Mouse (Mus musculus) heart, postnatal 0 days (tissue): ENCODE measurements around the gene Rundc1.

ENCODE experiments used
- CTCF ChIP-seq: IDR thresholded peaks from 2 replicates; pipeline ENCODE4 v1.5.1; 2016; ENCODE audit warnings: antibody characterized with exemption, control low read depth, low read depth
- EP300 ChIP-seq: IDR thresholded peaks from 2 replicates; pipeline ENCODE4 v1.6.1; 2016; ENCODE audit warnings: antibody characterized with exemption, low read depth

DNA sequence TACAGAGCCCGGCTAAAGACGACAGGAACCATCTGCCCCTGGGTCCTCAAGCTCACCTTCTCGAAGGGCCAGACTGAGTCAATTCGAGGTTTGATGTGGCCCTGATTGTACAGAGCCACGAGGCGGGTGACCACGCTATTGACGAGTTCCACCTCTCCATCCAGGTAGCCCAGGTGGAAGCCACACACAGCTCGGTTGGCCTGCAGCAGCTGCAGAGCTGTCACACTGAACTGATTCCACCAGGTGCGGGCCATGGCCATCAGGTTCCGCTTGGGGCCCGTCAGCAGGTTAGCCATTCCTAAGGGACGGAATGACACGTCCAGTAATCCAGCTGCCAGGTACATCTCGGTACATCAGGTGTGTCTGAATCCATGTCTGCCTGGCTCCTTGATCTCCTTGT is 35.4 kb downstream of the Rundc1 start:
- TF ChIP-seq EP300 (no peak), CTCF (no peak)
